Mouse (Mus musculus) spleen, adult 2 months (tissue): ENCODE measurements at regions not wholly inside any gene's neighbourhood (a gene's known extent, or its start where the extent isn't known, plus 50 kb on each side); places are given as distances from the start of the nearest gene placed in this dataset.

Experiments
- DNase-seq, 2 experiments: peaks; one replicate each; pipeline versions ENCODE4 v3.0.0 to v3.0.0-alpha.2; 2012 to 2021; ENCODE audit warnings: low spot score in 2 of 2, low read depth in 1 of 2
- H3K27ac ChIP-seq: fragments of 200-500 bp; 2 replicates; pipeline ENCODE4 v1.5.1; 2012; ENCODE audit warnings: low read length, inconsistent platforms; ENCODE audit not compliant: insufficient read depth
- H3K27me3 ChIP-seq: fragments of 200-500 bp; 2 replicates; pipeline ENCODE4 v1.6.1; 2012; ENCODE audit warnings: mild to moderate bottlenecking, moderate library complexity, low read length, inconsistent platforms; ENCODE audit not compliant: control insufficient read depth, insufficient read depth
- H3K36me3 ChIP-seq: fragments of 200-500 bp; 2 replicates; pipeline ENCODE4 v1.6.1; 2012; ENCODE audit warnings: mild to moderate bottlenecking, low read length, inconsistent platforms; ENCODE audit not compliant: control insufficient read depth, insufficient read depth
- H3K4me1 ChIP-seq: fragments of 200-500 bp; 2 replicates; pipeline ENCODE4 v1.6.1; 2011; ENCODE audit warnings: inconsistent platforms; ENCODE audit not compliant: control insufficient read depth, insufficient read depth, insufficient read length
- H3K4me3 ChIP-seq: fragments of 200-500 bp; 2 replicates; pipeline ENCODE4 v1.5.1; 2011; ENCODE audit warnings: mild to moderate bottlenecking, inconsistent platforms; ENCODE audit not compliant: insufficient read depth, insufficient read length; ENCODE audit errors: extremely low read depth
- CTCF ChIP-seq: fragments of 200-500 bp; IDR thresholded peaks from 2 replicates; pipeline ENCODE4 v1.5.1; 2011; ENCODE audit warnings: mild to moderate bottlenecking, inconsistent platforms; ENCODE audit not compliant: insufficient read depth, insufficient read length, insufficient replicate concordance; ENCODE audit errors: extremely low read depth
- POLR2A ChIP-seq: fragments of 200-500 bp; IDR thresholded peaks from 2 replicates; pipeline ENCODE4 v1.6.1; 2011; ENCODE audit warnings: low read depth, low read length, inconsistent platforms
- WGBS: fragments of 180-500 bp; shearing (Covaris S2); methylation state at CpG from one replicate; pipeline ENCODE4 v1.1.7; 2018; 5-methylcytosine and 5-hydroxymethylcytosine counted together

DNA sequence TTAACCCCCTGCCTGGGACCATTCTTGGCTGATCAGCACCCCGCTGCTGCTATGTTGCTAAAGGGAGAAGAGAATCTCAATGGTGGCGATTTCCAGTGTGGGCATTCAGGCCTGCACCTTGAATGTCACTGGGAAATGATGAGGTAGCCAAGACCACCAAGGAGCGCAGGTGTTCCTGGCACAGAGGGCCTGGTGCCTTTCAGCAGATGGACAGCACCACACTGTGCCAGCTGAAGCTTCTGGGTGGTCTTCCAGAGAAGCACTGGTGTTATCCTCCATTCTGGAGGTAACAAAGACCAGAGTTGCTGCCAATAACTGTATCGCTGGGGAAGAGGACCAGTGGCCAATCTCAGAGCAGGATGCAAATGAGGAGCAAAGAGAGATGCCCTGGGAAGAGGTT lies 338.5 kb downstream of the Lmo4 start:
- DNase-seq: no peak
- H3K27ac ChIP-seq: no peak overlapping the region
- H3K36me3 ChIP-seq: no peaks in the 10 kb centered on the region
- no peak for TF ChIP-seq POLR2A
- TF ChIP-seq CTCF: no peak
- no peaks in the 10 kb centered on the region for H3K27me3 ChIP-seq
- 87% methylated on average over 4 of the region's 4 CpGs for WGBS
- no peak overlapping the region for H3K4me3 ChIP-seq
- H3K4me1 ChIP-seq: no peaks in the 10 kb centered on the region

DNA sequence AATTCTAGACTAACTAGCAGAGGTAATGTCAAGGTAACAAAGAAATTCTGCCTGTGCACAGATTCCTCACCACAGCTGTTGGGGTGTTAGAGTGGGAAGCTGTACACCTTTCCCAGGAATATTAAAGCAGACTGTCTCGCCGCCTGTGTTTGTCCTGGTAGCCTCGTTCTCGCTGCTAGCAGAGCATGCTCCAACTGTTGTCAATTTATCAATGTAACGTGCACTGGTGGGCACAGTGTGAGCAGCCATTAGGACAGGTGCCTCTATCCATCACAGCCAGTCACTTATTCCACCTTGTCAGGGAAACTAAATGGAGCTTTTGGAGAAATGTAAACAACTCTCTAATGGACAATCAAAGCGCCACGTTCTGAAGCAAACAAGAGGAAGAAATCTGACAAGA lies 339.4 kb downstream of the Lmo4 start:
- 94% methylated on average over 7 of the region's 7 CpGs for WGBS
- Histone ChIP-seq H3K27me3 (no peaks in the 10 kb centered on the region), H3K4me1 (no peaks in the 10 kb centered on the region), H3K36me3 (no peaks in the 10 kb centered on the region), H3K27ac (no peak overlapping the region), H3K4me3 (no peak overlapping the region)
- no peak for DNase-seq
- no peak for TF ChIP-seq POLR2A
- TF ChIP-seq CTCF: no peak

DNA sequence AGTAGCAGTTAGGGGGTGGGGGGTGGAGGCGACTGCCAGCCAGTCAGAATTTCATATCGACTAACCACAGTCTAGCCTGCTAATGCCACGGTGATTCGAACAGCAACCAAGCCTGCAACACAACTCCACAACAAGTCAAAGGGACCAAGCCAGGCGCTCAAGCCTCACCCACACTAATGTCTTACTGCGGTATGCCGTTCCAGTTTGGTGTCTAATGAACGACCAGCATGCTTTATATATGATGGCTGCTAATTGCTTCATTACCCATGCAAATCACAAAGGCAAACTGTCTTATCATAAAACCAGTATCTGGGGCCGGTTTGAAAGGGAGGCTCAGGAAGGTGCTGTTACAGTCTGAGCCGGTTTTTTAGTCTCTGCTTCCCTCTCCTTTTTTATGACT lies 340.5 kb downstream of the Lmo4 start:
- H3K27me3 ChIP-seq: no peaks in the 10 kb centered on the region
- H3K4me1 ChIP-seq: no peaks in the 10 kb centered on the region
- WGBS: 65% methylated on average over 10 of the region's 10 CpGs

DNA sequence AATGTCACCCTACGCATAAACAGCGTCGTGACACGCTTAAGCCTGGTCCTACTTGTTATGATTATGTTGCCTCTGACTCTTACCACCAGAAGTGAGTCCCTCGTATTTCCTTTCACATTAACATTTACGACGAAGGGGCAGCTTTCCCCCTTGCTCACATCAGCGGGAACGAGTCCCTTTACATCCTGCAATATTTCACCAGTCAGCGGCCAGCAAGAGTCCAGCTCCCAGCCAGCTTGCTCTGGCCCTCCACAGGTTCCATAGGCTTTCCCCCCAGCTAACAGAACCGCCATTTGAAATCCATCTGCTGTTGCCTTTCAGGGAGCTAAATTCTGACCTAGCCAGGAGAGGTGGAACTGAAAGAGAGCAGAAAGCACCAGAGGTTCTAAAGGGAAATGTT lies 342.5 kb downstream of the Lmo4 start:
- Histone ChIP-seq H3K36me3 (no peaks in the 10 kb centered on the region), H3K27ac (no peak overlapping the region), H3K4me3 (no peak overlapping the region), H3K4me1 (no peaks in the 10 kb centered on the region), H3K27me3 (no peaks in the 10 kb centered on the region)
- no peak for DNase-seq
- WGBS: 83% methylated on average over 11 of the region's 11 CpGs
- TF ChIP-seq CTCF: no peak
- TF ChIP-seq POLR2A: no peak

More for the DNA sequence above, 340.5 kb downstream of the Lmo4 start:
- DNase-seq: no peak
- no peak overlapping the region for H3K27ac ChIP-seq
- no peaks in the 10 kb centered on the region for H3K36me3 ChIP-seq
- no peak overlapping the region for H3K4me3 ChIP-seq
- TF ChIP-seq CTCF: no peak

DNA sequence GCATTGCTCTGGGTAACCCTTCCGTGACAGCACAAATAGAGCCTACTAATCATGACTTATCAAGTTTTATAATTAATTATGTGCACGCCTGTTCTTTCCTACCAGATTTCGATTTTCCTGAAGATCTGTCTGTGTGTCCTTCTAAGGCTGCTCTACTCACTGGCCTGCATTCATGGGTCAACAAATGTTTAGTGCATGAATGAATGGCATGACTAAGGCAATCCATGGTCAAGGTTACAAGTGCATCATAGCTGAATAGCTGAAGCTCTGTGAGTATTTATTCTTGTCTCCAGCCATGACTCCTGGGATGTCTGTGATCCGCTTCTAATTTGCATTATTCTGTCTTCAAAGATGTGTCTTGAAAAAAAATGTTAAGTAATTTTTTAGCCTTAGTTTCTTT lies 343.2 kb downstream of the Lmo4 start:
- TF ChIP-seq POLR2A (no peak), CTCF (no peak)
- Histone ChIP-seq H3K4me1 (no peaks in the 10 kb centered on the region), H3K27ac (no peak overlapping the region), H3K4me3 (no peak overlapping the region), H3K36me3 (no peaks in the 10 kb centered on the region), H3K27me3 (no peaks in the 10 kb centered on the region)
- 91% methylated on average over 4 of the region's 4 CpGs for WGBS
- no peak for DNase-seq

DNA sequence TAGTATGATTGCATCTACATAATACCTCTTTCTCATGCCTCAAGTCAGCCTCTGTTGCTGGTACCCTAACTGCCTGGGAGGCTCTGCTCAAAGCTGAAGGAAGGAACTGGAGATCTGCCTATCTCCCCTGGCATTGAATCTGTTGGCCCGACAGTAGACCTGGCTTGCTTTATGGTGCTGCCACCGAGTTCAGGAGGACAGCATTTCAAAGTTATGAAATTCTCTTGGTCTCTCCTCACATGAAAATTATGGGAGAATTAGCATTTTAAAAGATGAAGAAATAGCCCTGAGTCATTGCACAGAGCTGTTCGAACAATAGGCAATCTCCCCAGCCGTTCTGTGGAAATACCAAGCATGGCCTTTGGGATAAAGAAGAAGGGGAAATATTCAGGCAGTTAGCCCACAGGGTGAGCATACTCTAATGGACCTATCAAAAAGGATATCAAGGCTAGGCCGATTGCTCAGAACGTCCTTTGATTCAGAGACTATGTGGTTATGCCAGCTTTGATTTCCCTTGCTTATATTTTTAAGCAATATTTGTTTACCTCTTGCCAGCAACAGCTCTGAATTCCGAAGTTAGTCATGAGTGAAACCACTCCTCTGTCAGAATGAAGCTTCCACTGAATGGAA lies 369.3 kb downstream of the Lmo4 start:
- no peak for DNase-seq
- no peaks in the 10 kb centered on the region for H3K27me3 ChIP-seq
- H3K4me1 ChIP-seq: no peaks in the 10 kb centered on the region
- H3K4me3 ChIP-seq: no peak overlapping the region
- WGBS: 81% methylated on average over 7 of the region's 7 CpGs
- H3K27ac ChIP-seq: no peak overlapping the region
- H3K36me3 ChIP-seq: no peaks in the 10 kb centered on the region
- TF ChIP-seq POLR2A: no peak
- no peak for TF ChIP-seq CTCF

DNA sequence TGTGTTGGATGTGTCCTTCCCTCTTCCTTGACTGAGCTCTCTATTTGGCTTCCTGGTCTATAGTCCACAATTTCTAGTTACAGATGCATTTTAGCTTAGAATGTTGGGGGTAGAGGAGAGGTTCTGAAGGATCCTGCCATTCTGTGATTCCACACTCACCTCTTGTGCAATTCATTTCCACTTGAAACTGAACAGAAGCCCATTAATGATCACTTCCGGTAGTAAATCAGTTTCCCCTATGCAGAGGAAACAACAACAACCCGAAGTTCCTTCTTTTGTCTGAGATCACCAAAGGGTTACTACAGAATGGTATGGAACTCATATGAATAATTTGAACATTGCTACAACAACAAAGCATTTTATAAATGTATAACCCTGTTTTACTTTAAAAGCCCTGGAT lies 370.3 kb downstream of the Lmo4 start:
- Histone ChIP-seq H3K27me3 (no peaks in the 10 kb centered on the region), H3K27ac (no peak overlapping the region), H3K4me1 (no peaks in the 10 kb centered on the region), H3K4me3 (no peak overlapping the region), H3K36me3 (no peaks in the 10 kb centered on the region)
- WGBS: 9% methylated on average over 2 of the region's 2 CpGs
- no peak for TF ChIP-seq CTCF
- no peak for TF ChIP-seq POLR2A
- no peak for DNase-seq
